Mouse (Mus musculus) cerebellum, postnatal 36 days (tissue): ENCODE measurements around the gene Mavs.
A peak's percentile ranks its signal among the peaks of the same experiment; 100 is the strongest.
"Not testable (repeated sequence)": the region's sequence is repeated elsewhere in the genome, so short reads cannot be mapped to it uniquely, and the experiment has no call there.

Source experiments
- DNase-seq, 2 experiments: peaks; one replicate each; pipeline ENCODE4 v3.0.0; 2021 to 2022; ENCODE audit warnings: mixed read lengths in 2 of 2

Mavs gene

DNA sequence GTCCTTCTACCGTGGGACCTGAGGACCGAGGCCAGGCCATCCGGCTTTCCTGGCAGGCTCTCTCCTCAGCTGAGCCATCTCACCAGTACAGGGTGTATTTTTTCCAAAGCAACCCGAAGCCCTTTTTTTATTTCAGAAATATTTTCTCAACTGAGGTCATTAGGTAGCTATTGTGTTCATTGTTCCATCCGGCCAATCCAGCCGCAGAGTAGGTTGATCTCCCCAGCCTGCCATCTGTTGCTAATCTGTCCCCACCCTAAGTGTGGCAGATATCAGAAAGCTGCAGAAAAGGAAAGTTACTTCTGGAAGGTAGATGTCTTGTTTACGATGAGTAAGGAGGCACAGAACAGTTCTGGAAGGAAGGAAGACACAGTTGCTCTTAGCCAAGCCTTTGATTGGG lies 20.1 kb upstream of the Mavs start:
- DNase-seq, result no peak

GRCm38 (mm10) chr2:131215941-131216858 lies 17.7 kb upstream of the Mavs start:
- no peak for DNase-seq

GRCm38 (mm10) chr2:131220030-131220429 lies 13.8 kb upstream of the Mavs start:
- DNase-seq, result no peak

DNA sequence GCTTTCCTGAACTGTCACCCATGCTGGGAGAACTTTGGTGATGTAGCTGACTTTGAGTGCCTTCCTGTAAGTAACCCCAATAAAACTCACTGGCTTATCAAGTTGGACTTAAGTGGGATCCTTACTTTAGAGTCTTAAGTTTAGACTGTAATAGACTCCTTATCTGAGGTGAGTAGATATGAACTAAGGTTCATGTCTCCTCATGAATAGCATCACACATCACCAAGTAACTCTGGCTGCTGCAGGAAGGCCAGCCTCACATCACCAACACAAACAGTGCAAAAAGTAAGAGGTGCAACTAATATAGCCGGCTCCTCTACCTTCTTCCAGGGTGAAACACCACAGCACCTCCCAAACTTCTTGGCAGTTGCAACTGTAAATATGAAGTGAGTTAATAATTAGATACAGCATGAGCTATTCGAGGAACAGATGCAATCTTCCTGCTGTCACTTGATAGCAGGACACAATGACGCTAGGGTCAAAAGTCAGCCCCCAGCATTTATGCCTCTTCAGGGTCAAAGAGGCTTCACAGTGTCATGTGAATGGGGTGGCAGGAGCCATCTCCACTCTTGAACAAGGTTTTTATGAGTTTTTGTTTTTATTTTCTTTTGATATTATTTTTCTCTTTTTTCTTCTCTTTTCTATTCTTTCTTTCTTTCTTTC lies 11.9 kb upstream of the Mavs start:
- DNase-seq, result no peak

GRCm38 (mm10) chr2:131222562-131222961 lies 11.3 kb upstream of the Mavs start:
- DNase-seq, result no peak

DNA sequence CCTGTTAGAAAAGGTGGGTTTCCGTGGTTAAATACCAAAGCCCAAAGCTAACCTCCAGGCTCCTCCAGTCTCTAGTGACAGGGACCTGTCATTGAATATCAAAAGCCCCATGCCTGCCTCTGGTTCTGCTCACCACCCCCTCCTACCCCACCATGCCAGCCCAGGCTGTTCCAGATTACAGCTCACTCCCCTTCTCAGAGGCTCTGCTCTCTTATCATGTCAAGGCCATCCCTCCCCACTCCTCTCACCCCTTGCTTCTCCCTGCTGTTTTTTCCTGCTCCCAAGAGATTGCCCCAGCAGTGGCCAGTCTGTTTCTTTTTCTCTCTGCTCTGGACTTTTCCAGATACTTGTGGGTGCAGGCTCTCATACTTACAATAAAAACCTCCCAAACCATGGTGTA lies 10.3 kb upstream of the Mavs start:
- no peak for DNase-seq

- DNase-seq, result no peak
These were observed 8.7 kb upstream of the Mavs start for GRCm38 (mm10) chr2:131225178-131225577.

DNA sequence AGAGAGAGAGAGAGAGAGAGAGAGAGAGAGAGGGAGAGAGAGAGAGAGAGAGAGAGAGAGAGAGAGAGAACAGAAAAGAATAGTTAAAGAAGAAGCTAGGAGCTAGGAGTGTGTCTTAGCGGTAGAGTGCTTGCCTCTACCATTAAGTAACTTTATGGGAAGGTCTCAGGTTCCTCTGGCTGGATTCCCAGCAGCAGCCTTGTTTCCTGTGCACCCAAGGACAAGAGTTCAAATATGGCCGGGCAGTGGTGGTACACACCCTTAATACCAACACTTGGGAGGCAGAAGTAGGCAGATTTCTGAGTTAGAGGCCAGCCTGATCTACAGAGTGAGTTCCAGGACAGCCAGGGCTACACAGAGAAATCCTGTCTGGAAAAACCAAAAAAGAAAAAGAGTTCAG lies 7.2 kb upstream of the Mavs start:
- DNase-seq, result not testable (repeated sequence)

DNA sequence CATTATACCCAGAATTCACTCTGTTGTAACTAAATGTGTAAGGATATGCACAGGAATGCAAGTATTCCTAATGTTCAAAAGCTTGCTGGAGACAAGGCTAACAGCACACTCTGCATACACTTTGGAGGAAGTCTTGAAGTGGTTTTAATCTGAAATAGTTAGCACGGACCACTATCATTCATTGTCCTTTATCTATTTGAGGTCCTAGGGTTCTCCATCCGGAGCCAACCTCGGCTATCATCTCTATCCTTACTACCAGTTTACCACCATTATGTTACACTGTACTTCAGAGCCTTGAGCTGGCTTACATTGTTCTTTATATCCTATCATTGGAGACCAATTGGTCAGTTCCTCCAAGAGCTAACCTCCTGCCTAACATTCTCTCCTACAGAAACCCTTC lies 6.6 kb upstream of the Mavs start:
- no peak for DNase-seq

GRCm38 (mm10) chr2:131232558-131232957 lies 1.3 kb upstream of the Mavs start:
- DNase-seq, result no peak

DNA sequence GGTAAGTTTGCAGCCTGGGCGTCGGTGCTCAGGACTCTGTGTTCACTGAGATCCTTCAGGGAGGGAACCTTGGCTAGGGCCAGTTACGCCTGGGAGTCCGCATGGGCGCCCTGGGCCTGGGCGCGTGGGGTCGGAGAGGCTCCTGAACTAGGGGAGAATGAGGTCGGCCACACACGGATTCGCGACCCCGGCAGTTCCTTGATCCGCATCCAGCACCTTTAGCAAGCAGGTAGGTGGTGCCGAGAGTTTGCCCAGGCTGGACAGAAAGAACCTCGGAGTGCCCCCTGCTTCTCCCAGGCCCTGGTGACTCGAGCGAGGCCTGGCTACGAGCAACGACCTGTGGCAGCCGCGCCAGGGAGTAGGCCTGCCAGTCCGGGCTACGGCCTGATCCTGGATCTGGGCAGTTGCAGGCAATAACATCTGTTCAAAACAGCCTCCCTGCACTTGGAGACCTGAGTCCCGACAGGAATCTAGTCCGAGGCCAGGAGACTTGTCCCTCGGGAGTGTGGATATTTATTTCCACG lies 326 bp downstream of the Mavs start:
- DNase-seq, result no peak

GRCm38 (mm10) chr2:131234970-131235635 lies 1.2 kb downstream of the Mavs start:
- DNase-seq, result no peak

DNA sequence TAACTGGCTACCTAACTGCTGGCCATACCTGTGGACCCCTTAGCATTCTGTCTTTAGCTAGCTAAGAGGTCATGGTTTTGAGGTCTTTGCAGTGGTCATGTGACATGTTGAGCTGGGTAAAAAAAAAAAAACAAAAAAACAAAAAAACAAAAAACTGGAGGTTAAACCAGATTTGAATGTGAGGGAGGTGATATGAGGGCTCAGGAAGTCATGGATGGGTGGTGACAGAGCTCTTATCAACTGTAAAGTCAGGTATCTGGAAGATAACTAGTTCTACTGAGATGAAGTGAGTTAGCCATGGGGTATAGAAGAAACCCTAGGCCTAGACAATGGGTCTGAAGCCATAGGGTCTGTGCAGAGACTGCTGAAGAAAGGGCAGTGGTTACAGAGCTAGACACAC lies 8.3 kb downstream of the Mavs start:
- DNase-seq, result no peak

GRCm38 (mm10) chr2:131242929-131243328 lies 9.1 kb downstream of the Mavs start:
- no peak for DNase-seq

DNA sequence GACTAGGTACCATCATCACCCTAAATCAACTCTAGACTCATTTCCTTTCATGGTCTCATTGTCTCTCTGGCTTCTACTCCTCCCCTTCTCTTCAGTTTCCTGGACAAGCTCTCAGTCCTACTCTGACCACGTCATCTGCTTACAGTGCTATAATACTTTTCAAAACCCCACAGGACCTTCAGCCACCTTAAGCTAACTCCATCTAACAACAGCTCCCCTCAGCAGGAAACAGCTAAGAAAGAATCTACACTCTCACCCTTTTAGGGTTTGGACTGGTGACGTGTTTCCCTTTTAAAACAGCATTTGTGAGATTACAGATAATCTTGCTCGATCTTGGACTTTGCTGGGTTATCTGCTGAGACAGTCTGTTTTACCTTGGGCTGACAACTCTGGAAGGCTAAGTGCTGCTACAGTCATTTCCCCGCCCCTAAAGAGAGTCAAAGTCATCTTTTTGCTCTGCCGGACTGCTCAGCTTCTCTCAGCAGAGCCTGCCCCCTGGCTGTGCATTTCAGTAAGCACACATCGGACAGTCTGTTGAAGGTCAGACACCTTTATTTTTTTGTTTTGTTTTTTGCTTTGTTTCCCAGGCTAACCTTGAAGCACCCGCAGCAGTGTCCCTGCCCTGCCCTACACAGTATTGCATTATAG lies 19.9 kb downstream of the Mavs start:
- peak; percentile 40 to 45 for DNase-seq

DNA sequence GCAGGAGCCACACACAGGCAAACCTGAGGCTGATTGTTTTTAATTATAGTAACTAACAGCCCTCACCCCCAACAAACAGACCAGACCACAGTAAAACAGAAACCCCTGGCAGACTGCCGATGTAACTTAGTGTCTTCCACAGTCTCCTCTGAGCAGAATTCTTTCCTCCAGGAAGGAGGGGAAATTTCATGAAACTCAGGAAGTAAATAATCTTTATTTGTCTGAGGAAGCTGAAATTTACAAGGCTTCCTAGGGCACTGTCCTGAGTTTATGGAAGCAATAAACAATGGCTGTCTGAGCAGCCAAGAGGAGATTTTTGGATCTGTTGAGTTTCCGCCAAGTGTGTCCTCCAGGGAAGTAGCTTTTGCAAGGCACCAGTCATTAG lies 20.5 kb downstream of the Mavs start:
- DNase-seq, result no peak

GRCm38 (mm10) chr2:131255738-131256137 lies 21.9 kb downstream of the Mavs start:
- DNase-seq, result no peak

DNA sequence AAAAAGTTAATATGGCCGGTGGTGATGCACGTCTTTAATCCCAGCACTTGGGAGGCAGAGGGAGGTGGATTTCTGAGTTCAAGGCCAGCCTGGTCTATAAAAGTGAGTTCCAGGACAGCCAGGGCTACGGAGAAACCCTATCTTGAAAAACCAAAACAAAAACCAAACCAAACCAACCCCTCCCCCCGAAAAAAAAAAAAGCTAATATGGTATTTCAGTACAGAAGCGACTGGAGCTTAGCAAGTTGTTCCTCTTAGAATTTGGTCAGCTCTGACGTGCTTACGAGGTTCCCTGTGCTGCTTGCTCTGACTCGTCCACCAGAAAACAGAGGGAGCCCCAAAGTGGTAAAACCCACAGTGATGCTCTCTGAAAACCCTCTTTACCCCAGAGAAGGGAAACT lies 24.8 kb downstream of the Mavs start:
- DNase-seq, result no peak

DNA sequence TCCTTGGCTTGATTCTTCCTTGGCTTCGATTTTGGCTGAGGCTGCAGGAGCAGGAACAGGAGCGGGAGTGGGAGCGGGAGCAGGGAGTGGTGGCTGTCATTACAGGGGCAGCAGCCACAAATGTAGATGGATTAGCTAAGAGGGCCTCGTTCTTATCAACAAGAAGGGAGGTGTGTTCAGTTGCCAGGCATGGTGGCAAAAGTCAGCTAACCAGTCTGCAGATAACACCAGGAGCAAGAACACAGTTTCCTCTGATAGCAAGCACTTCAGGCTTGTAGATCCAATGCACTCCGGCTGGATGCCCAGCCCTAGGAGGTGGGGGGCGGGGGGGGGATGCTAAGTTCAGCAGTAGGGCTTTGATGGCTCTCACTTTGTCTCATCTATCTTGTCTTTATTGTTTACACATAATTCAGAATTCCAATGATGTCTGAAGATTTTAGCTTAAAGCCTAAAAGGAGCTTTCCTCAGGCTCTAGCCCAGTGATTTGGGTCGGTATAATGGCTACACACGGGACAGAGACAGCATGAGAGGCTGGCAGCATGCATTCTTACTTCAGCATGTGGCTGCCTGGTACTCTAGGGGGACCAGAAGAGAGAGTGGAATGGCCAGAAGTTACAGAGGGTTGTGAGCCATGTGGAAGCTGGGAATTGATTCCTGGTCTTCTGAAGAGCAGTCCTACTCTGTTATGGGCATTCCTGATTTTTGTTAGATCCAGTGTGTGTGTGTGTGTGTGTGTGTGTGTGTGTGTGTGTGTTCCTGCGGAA lies 26.9 kb downstream of the Mavs start:
- no peak for DNase-seq

- peak in 1 of 2 experiments; percentile 3 for DNase-seq
These were observed 27.8 kb downstream of the Mavs start for GRCm38 (mm10) chr2:131261481-131262212.

GRCm38 (mm10) chr2:131262213-131262672 lies 28.4 kb downstream of the Mavs start, which contains the start of gene Pank2:
Gene Pank2 (plus strand): TSS chr2:131262495.
- DNase-seq, result peak; percentile 97 to 98
